Mouse (Mus musculus) heart, postnatal 0 days (tissue): Measurements from ENCODE around the gene Cln6. TPM values are rescaled to one million over a fixed set of nuclear protein-coding genes. Genes with fewer than 3 reads are reported as not detected.

ENCODE experiments used
- ATAC-seq: fragments of 200-750 bp; cut with Nextera tagmentation; 2 replicates; pipeline ENCODE4 v1.8.0; 2017; ENCODE audit warnings: low read depth, moderate number of reproducible peaks, moderate library complexity; ENCODE audit not compliant: insufficient read depth
- DNase-seq: peaks from one replicate; pipeline ENCODE4 v3.0.0-alpha.2; 2016; ENCODE audit warnings: low spot score
- H3K27ac ChIP-seq: fragments of 300-500 bp; sonication (generic); 2 replicates; pipeline ENCODE4 v1.5.1; 2014; ENCODE audit warnings: low read depth, mild to moderate bottlenecking
- H3K27me3 ChIP-seq: fragments of 300-500 bp; sonication (generic); 2 replicates; pipeline ENCODE4 v1.6.1; 2014; ENCODE audit warnings: low read length, mixed read lengths; ENCODE audit not compliant: control insufficient read depth, insufficient read depth
- H3K36me3 ChIP-seq: fragments of 300-500 bp; sonication (generic); replicated peaks from 2 replicates; pipeline ENCODE4 v1.6.1; 2014; ENCODE audit warnings: low read length, mixed read lengths; ENCODE audit not compliant: control insufficient read depth, insufficient read depth
- H3K4me1 ChIP-seq: fragments of 300-500 bp; sonication (generic); 2 replicates; pipeline ENCODE4 v1.6.1; 2014; ENCODE audit warnings: antibody characterized with exemption; ENCODE audit not compliant: control insufficient read depth, insufficient read depth
- H3K4me2 ChIP-seq: fragments of 300-500 bp; sonication (generic); 2 replicates; pipeline ENCODE4 v1.6.1; 2014; ENCODE audit warnings: low read depth, mild to moderate bottlenecking, low read length, moderate library complexity
- H3K4me3 ChIP-seq: fragments of 300-500 bp; sonication (generic); 2 replicates; pipeline ENCODE4 v1.5.1; 2014; ENCODE audit warnings: low read depth, low read length
- H3K9ac ChIP-seq: fragments of 300-500 bp; sonication (generic); replicated peaks from 2 replicates; pipeline ENCODE4 v1.6.1; 2014; ENCODE audit warnings: low read depth, low read length, mixed read lengths
- H3K9me3 ChIP-seq: fragments of 300-500 bp; sonication (generic); replicated peaks from 2 replicates; pipeline ENCODE4 v1.6.1; 2016; ENCODE audit warnings: low read length; ENCODE audit not compliant: control insufficient read depth
- CTCF ChIP-seq: IDR thresholded peaks from 2 replicates; pipeline ENCODE4 v1.5.1; 2016; ENCODE audit warnings: antibody characterized with exemption, control low read depth, low read depth
- EP300 ChIP-seq: IDR thresholded peaks from 2 replicates; pipeline ENCODE4 v1.6.1; 2016; ENCODE audit warnings: antibody characterized with exemption, low read depth
- WGBS: fragments of 180-500 bp; shearing (Covaris S2); extraction: QIAGEN DNeasy Blood & Tissue Kit; methylation state at CpG from one replicate; pipeline ENCODE4 v1.1.7; 2014; 5-methylcytosine and 5-hydroxymethylcytosine counted together
- polyA plus RNA-seq: library from polyadenylated mRNA; unstranded; fragments of >200 nt; fragmentation: Nextera tagmentation; extraction: Ambion mirVana; gene quantifications from 2 replicates; pipeline ENCODE4 v1.2.1, GENCODE M21; 2015
- total RNA-seq: library from RNA; depleted of rRNA; stranded (reverse); fragments of >200 nt; gene quantifications from 2 replicates; pipeline ENCODE4 v1.2.3, GENCODE M21; 2014; ENCODE audit warnings: low replicate concordance

Cln6 gene
- total and polyA plus RNA-seq, 2 experiments from 2014 or later: 12.3 to 38.3 TPM

GRCm38 (mm10) chr9:62835705-62836446, 2.7 kb upstream of the Cln6 start:
- H3K4me2 ChIP-seq: no peak overlapping the region
- no peak overlapping the region for H3K27ac ChIP-seq
- WGBS: 63% methylated on average over 4 of the region's 4 CpGs
- TF ChIP-seq EP300 (no peak), CTCF (no peak)
- H3K4me3 ChIP-seq: no peak overlapping the region
- H3K27me3 ChIP-seq: no peaks in the 10 kb centered on the region
- H3K36me3 ChIP-seq: no peaks in the 10 kb centered on the region
- ATAC-seq (no peak), DNase-seq (no peak)
- H3K4me1 ChIP-seq: 0 out of 2 replicates have a peak, but pooled peaks cover 10% of the 10 kb centered on the region
- no peak overlapping the region for H3K9ac ChIP-seq
- no peaks in the 10 kb centered on the region for H3K9me3 ChIP-seq

DNA sequence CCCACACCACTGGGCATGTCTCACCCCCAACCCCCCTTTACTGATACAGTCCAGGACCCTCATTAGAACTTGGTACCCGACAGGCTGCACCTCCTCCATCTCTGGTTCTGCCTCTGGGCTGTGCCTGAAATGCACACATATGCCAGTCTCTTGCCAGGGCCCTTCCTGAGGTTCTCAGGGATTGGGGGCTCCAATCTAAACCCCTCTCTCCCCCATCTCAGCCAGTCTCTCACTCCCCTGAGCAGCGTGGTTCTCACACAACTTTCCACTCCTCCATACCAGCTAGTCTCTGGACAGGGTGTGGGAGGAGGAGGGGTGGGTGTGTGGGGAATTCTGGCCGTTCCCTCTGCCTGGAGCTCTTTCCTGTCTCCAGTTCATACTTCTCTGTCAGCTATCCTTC, 974 bp upstream of the Cln6 start:
- peak overlapping the region; percentile 91 for H3K4me2 ChIP-seq
- H3K36me3 ChIP-seq: no peaks in the 10 kb centered on the region
- 36% methylated on average over 3 of the region's 3 CpGs for WGBS

GRCm38 (mm10) chr9:62838146-62838505, 459 bp upstream of the Cln6 start:
- ATAC-seq (no peak), DNase-seq (no peak)
- H3K9ac ChIP-seq: peak overlapping the region; percentile 69; the same call in 1 of the 2 replicates
- 0 out of 2 replicates have a peak, but pooled peaks cover 10% of the 10 kb centered on the region for H3K4me1 ChIP-seq
- H3K36me3 ChIP-seq: no peaks in the 10 kb centered on the region
- no peak for TF ChIP-seq EP300
- TF ChIP-seq CTCF: no peak
- 11% methylated on average over 8 of the region's 8 CpGs for WGBS
- H3K4me2 ChIP-seq: peak overlapping the region; percentile 91
- H3K4me3 ChIP-seq: peak overlapping the region; percentile 77
- peak overlapping the region; percentile 67 for H3K27ac ChIP-seq
- H3K27me3 ChIP-seq: no peaks in the 10 kb centered on the region
- no peaks in the 10 kb centered on the region for H3K9me3 ChIP-seq

More for the DNA sequence above, 974 bp upstream of the Cln6 start:
- ATAC-seq: no peak
- no peak for DNase-seq
- Histone ChIP-seq H3K9ac (no peak overlapping the region), H3K4me3 (no peak overlapping the region), H3K9me3 (no peaks in the 10 kb centered on the region), H3K4me1 (0 out of 2 replicates have a peak, but pooled peaks cover 10% of the 10 kb centered on the region), H3K27ac (peak overlapping the region; percentile 67; the same call in 1 of the 2 replicates), H3K27me3 (no peaks in the 10 kb centered on the region)
- TF ChIP-seq EP300 (no peak), CTCF (no peak)

DNA sequence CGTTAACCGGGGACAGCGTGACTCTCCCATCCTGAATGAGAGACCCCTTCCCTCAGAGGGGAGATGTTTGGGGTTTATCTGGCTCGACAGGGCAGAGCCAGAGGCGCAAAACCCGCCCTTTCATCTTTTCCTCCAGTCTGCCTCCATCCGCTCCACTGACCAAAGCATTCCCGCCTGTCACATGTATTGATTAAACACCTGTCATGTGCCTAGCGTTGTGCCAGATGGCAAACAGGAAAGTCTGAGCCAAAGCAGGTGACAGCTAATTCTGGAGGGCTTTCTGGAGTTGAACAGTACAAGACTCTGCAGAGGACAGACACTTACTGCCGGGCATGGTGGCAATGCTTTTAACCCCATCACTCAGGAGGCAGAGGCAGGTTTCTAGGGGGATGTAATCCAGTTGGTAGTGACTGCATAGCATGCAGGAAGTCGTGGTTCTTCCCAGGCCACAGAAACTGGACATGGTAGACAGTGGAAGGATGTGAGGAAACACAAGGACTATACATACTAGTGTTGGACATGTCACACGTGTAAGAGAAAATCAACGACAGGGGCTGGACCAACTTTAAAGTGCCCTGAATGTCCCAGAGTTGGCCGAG, 686 bp downstream of the Cln6 start:
- H3K9ac ChIP-seq: peak overlapping the region; percentile 69
- WGBS: 13% methylated on average over 14 of the region's 14 CpGs
- peak overlapping the region; percentile 91 for H3K4me2 ChIP-seq
- peak overlapping the region; percentile 77 for H3K4me3 ChIP-seq
- no peaks in the 10 kb centered on the region for H3K36me3 ChIP-seq
- ATAC-seq (peak; percentile 10; the same call in 1 of the 2 replicates), DNase-seq (no peak)
- H3K4me1 ChIP-seq: 0 out of 2 replicates have a peak, but pooled peaks cover 10% of the 10 kb centered on the region
- H3K9me3 ChIP-seq: no peaks in the 10 kb centered on the region
- H3K27me3 ChIP-seq: no peaks in the 10 kb centered on the region
- TF ChIP-seq EP300 (no peak), CTCF (no peak)
- H3K27ac ChIP-seq: peak overlapping the region; percentile 67

DNA sequence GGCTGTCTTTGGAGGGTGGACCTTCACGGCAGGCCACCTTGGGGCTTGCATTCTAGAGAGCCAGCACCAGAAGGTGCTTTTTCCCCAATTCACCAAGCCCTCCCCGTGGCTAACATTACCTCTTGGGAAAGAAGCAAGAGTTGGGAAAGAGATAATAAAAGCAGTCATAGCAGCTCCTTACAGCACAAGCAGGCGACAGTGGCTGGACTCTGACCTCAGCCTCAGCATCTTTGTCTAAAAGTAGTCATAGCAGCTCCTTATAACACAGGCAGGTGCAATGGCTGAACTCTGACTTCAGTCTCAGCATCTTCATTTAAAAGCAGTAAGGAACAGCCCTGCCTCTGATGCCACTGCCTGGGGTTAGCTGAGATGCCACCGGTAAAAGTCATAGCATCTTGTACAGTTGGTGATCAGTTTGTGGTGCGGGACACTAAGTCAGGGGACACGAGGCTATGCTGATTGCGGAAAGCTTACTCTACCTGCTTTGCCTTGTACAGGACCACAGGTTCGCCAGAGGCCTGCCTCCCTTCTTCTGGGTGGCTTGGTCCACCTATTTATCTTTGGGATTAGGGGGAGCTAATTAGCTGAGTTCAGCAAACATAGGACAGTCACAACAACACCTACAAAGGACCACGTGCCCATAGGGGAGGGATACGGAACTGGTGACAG, 4.9 kb downstream of the Cln6 start:
- 77% methylated on average over 10 of the region's 10 CpGs for WGBS
- no peaks in the 10 kb centered on the region for H3K27me3 ChIP-seq
- no peak overlapping the region for H3K4me2 ChIP-seq
- no peak overlapping the region for H3K27ac ChIP-seq
- H3K36me3 ChIP-seq: no peaks in the 10 kb centered on the region
- H3K4me3 ChIP-seq: no peak overlapping the region
- no peak for ATAC-seq
- H3K9ac ChIP-seq: no peak overlapping the region
- TF ChIP-seq EP300 (no peak), CTCF (no peak)
- no peak for DNase-seq
- H3K4me1 ChIP-seq: 0 out of 2 replicates have a peak, but pooled peaks cover 10% of the 10 kb centered on the region
- no peaks in the 10 kb centered on the region for H3K9me3 ChIP-seq
